Mouse (Mus musculus) C2C12 (cell line): Measurements from ENCODE around the gene Cdk19. TPM values are rescaled to one million over a fixed set of nuclear protein-coding genes. Genes with fewer than 3 reads are reported as not detected.

ENCODE experiments used
- H3K27me3 ChIP-seq: one replicate; pipeline ENCODE4 v1.6.1; 2011; ENCODE audit not compliant: control insufficient read depth, insufficient read depth, insufficient read length
- H3K36me3 ChIP-seq: one replicate; pipeline ENCODE4 v1.6.1; 2011; ENCODE audit not compliant: control insufficient read depth, insufficient read depth
- H3K4me3 ChIP-seq: one replicate; pipeline ENCODE4 v1.5.1; 2011; ENCODE audit warnings: mild to moderate bottlenecking, control low read depth; ENCODE audit not compliant: poor library complexity, insufficient read depth, severe bottlenecking
- H3K79me2 ChIP-seq: one replicate; pipeline ENCODE4 v1.6.1; 2011; ENCODE audit not compliant: control insufficient read depth, insufficient read depth
- H3K79me3 ChIP-seq: one replicate; pipeline ENCODE4 v1.6.1; 2011; ENCODE audit warnings: low read depth, control low read depth
- H3ac ChIP-seq: one replicate; pipeline ENCODE3; 2011; ENCODE audit warnings: low read depth; ENCODE audit not compliant: control insufficient read depth, insufficient read length
- CEBPB ChIP-seq: IDR thresholded peaks from one replicate; pipeline ENCODE4 v1.6.1; 2011; ENCODE audit warnings: low read depth, mild to moderate bottlenecking, control low read depth, moderate library complexity
- CTCF ChIP-seq: IDR thresholded peaks from one replicate; pipeline ENCODE4 v1.5.1; 2011; ENCODE audit not compliant: control insufficient read depth, insufficient read depth, insufficient read length
- FOSL1 ChIP-seq: IDR thresholded peaks from one replicate; pipeline ENCODE4 v1.8.0; 2011; ENCODE audit warnings: mild to moderate bottlenecking, low read length; ENCODE audit not compliant: poor library complexity, insufficient read depth, severe bottlenecking
- MAX ChIP-seq: IDR thresholded peaks from one replicate; pipeline ENCODE4 v1.6.1; 2011; ENCODE audit warnings: mild to moderate bottlenecking, control low read depth
- MYOD1 ChIP-seq: IDR thresholded peaks from one replicate; pipeline ENCODE4 v1.6.1; 2011; ENCODE audit warnings: low read depth; ENCODE audit not compliant: control insufficient read depth, insufficient read length
- MYOG ChIP-seq: IDR thresholded peaks from one replicate; pipeline ENCODE4 v1.6.1; 2011; ENCODE audit not compliant: control insufficient read depth, insufficient read length; ENCODE audit errors: extremely low read depth
- USF1 ChIP-seq: IDR thresholded peaks from one replicate; pipeline ENCODE4 v1.6.1; 2011; ENCODE audit warnings: low read depth, mild to moderate bottlenecking, control low read depth, moderate library complexity
- polyA plus RNA-seq: library from polyadenylated mRNA; unstranded; fragments of >200 nt; fragmentation: generic; extraction: Trizol; gene quantifications from one replicate; pipeline ENCODE4 v1.2.1, GENCODE M21; 2012; ENCODE audit warnings: missing spikeins

Cdk19 gene
- polyA plus RNA-seq, 1 experiment: 3.9 TPM

DNA sequence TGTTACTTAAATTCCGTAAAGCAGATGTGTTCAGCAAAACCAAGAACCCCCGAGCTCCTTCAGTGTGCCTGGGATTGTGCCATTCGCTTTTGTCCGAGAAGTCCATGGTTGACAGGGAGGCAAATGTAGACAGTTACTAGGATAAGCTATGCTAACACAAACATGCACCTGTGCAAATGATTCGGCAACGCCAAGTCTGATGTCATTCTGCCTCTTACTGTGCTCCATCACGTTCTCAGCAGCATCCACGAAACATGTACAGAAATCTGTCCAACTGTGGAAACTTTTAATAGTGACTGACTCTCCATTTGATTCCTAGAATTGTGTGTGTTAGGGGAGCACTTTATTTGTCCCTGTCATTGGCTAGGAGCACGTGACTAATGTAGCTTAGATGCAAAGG, 93.0 kb downstream of the Cdk19 start:
- H3K79me3 ChIP-seq: peaks cover 4% of the 10 kb centered on the region
- H3K4me3 ChIP-seq: no peak overlapping the region
- H3K79me2 ChIP-seq: no peaks in the 10 kb centered on the region
- H3ac ChIP-seq: no peak overlapping the region
- H3K36me3 ChIP-seq: no peaks in the 10 kb centered on the region
- TF ChIP-seq CEBPB (no peak), CTCF (no peak), MYOG (no peak), MYOD1 (no peak), MAX (no peak), FOSL1 (no peak), USF1 (no peak)
- no peaks in the 10 kb centered on the region for H3K27me3 ChIP-seq

DNA sequence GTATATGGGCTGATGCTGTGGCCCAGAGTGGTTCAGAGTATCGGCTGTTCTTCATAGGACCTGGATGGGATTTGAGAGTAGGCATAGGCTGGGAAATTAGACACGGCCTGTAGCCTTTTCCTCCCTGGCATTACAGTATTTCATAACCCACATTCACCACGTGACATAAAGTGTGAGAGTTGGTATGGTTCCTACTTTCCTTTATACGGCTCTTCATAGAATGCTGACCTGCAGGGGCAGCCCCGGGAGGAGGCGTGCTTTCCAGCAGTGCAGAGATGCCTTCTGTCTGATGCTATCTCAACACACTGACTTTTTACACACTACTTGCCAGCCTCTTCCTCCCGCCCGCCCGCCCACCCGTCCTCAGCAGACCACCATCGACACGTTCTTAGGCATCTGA, 96.0 kb downstream of the Cdk19 start:
- Histone ChIP-seq H3K79me3 (peaks cover 3% of the 10 kb centered on the region), H3K36me3 (no peaks in the 10 kb centered on the region), H3K27me3 (no peaks in the 10 kb centered on the region), H3ac (no peak overlapping the region), H3K79me2 (no peaks in the 10 kb centered on the region), H3K4me3 (no peak overlapping the region)
- TF ChIP-seq MAX (no peak), CTCF (no peak), USF1 (no peak), MYOD1 (no peak), FOSL1 (no peak), MYOG (no peak), CEBPB (no peak)

DNA sequence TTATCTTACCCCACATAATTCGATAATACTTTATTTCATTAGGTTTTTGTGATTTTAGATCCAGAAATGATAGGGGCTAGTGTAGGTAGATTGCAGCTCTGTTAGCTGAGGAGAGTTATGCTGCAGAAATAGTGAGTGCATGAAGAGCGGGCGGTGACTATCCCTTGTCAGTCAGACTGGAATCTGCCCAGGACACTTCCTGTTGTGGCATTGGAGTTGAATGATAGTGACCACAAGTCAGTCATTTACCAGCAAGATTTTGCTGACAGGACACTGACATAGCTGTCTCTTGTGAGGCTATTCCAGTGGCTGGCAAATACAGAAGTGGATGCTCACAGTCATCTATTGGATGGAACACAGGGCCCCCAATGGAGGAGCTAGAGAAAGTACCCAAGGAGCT, 97.8 kb downstream of the Cdk19 start:
- H3K36me3 ChIP-seq: no peaks in the 10 kb centered on the region
- no peak overlapping the region for H3K4me3 ChIP-seq
- no peaks in the 10 kb centered on the region for H3K79me3 ChIP-seq
- H3ac ChIP-seq: no peak overlapping the region
- no peaks in the 10 kb centered on the region for H3K79me2 ChIP-seq
- H3K27me3 ChIP-seq: no peaks in the 10 kb centered on the region
- TF ChIP-seq MYOG (no peak), MYOD1 (no peak)

DNA sequence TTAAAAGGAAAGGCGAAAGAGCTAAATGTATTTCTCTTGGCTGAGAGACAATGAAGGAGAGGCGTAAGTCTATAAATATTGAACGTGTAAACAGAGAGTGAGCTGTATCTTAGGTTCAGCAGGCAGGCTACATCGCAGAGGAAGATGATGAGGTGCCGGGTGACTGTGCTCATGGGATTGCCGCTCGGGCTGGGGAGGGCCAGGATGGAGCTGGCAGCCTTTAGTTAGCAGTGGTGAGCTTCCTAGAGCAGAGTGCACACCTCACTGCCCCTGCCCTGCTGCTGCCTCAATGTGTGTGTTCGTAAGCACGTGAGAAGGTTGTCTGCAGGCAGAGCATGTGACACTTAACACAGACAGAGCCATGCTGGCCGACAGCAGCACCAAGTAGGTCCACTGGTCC, 101.4 kb downstream of the Cdk19 start:
- no peak overlapping the region for H3K4me3 ChIP-seq
- H3K27me3 ChIP-seq: no peaks in the 10 kb centered on the region
- no peak overlapping the region for H3ac ChIP-seq
- no peaks in the 10 kb centered on the region for H3K79me2 ChIP-seq
- H3K36me3 ChIP-seq: no peaks in the 10 kb centered on the region
- TF ChIP-seq USF1 (no peak), MYOD1 (no peak), MAX (no peak), CTCF (no peak), FOSL1 (no peak)
- no peaks in the 10 kb centered on the region for H3K79me3 ChIP-seq

DNA sequence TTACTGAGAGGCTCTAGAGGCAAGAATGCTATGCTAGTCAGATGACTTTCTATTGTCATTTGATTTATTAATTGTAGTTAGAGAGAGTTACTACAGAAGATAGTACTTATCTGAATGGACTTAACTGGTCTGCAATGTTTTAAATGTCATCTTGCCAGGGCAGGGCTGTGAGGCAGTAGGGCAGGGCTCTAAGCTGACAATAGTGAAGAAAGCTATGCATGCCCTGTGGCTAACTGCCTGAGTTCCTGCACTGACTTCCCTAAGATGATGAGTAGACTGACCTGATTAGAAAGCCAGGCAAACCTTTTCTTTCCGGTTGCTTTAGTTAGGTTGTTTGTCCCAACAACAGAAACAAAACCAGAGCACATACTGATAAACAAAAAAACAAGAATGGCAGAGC, 102.7 kb downstream of the Cdk19 start:
- no peak for TF ChIP-seq MYOD1
- no peak for TF ChIP-seq CEBPB
- no peak for TF ChIP-seq CTCF
- TF ChIP-seq FOSL1: no peak
- TF ChIP-seq USF1: no peak
- no peak for TF ChIP-seq MYOG
- H3K4me3 ChIP-seq: no peak overlapping the region
- no peaks in the 10 kb centered on the region for H3K79me3 ChIP-seq
- no peaks in the 10 kb centered on the region for H3K79me2 ChIP-seq
- no peak overlapping the region for H3ac ChIP-seq
- H3K36me3 ChIP-seq: no peaks in the 10 kb centered on the region
- H3K27me3 ChIP-seq: no peaks in the 10 kb centered on the region

DNA sequence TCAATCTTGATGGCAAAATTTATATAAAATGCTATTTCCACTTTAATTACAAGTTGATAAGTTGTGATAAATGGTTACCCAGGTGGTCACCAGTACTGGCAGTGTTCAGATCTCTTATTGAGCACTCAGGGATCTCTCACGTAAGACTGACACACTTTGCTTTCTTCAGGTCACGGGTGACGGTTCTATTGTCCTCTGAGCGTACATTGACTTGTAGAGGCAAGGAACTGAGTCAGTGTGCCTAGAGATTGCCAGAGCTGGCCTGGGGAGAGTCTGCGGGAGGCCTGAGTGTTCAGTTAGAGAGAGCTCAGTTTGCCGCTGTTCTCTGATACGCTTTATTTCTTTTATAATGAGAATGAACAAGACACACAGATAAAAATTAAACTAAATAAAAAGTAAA, 104.0 kb downstream of the Cdk19 start:
- Histone ChIP-seq H3K27me3 (no peaks in the 10 kb centered on the region), H3K4me3 (no peak overlapping the region), H3K79me3 (no peaks in the 10 kb centered on the region), H3ac (no peak overlapping the region), H3K36me3 (no peaks in the 10 kb centered on the region), H3K79me2 (no peaks in the 10 kb centered on the region)
- TF ChIP-seq CEBPB (no peak), MYOD1 (no peak), USF1 (no peak), MYOG (no peak), MAX (no peak), FOSL1 (no peak), CTCF (no peak)
